Mouse (Mus musculus) heart, embryonic 15.5 days (tissue): ENCODE data around the gene Ehd1. TPM values are rescaled to one million over a fixed set of nuclear protein-coding genes. Genes with fewer than 3 reads are reported as not detected.

Source experiments
- ATAC-seq: fragments of 200-750 bp; cut with Nextera tagmentation; replicated peaks from 2 replicates; pipeline ENCODE4 v1.8.0; 2017; ENCODE audit warnings: low read depth, moderate TSS enrichment; ENCODE audit not compliant: insufficient number of reproducible peaks, insufficient read depth, low FRiP score
- H3K27ac ChIP-seq: fragments of 300-500 bp; sonication (generic); 2 replicates; pipeline ENCODE4 v1.5.1; 2015; ENCODE audit warnings: mild to moderate bottlenecking, inconsistent platforms
- H3K27me3 ChIP-seq: fragments of 300-500 bp; sonication (generic); 2 replicates; pipeline ENCODE4 v1.6.1; 2015; ENCODE audit warnings: inconsistent platforms
- H3K36me3 ChIP-seq: fragments of 300-500 bp; sonication (generic); 2 replicates; pipeline ENCODE4 v1.6.1; 2015; ENCODE audit warnings: mild to moderate bottlenecking, inconsistent platforms
- H3K4me1 ChIP-seq: fragments of 300-500 bp; sonication (generic); replicated peaks from 2 replicates; pipeline ENCODE4 v1.6.1; 2015; ENCODE audit warnings: inconsistent platforms
- H3K4me2 ChIP-seq: fragments of 300-500 bp; sonication (generic); 2 replicates; pipeline ENCODE4 v1.6.1; 2015; ENCODE audit warnings: inconsistent platforms, mild to moderate bottlenecking, moderate library complexity
- H3K4me3 ChIP-seq: fragments of 300-500 bp; sonication (generic); 2 replicates; pipeline ENCODE4 v1.5.1; 2015; ENCODE audit warnings: mild to moderate bottlenecking, inconsistent platforms
- H3K9ac ChIP-seq: fragments of 300-500 bp; sonication (generic); 2 replicates; pipeline ENCODE4 v1.6.1; 2015; ENCODE audit warnings: mild to moderate bottlenecking, inconsistent platforms
- H3K9me3 ChIP-seq: fragments of 300-500 bp; sonication (generic); replicated peaks from 2 replicates; pipeline ENCODE4 v1.6.1; 2016; ENCODE audit warnings: inconsistent platforms
- WGBS: fragments of 180-500 bp; shearing (Covaris S2); methylation state at CpG from one replicate; pipeline ENCODE4 v1.1.7; 2015; ENCODE audit warnings: mixed read lengths; 5-methylcytosine and 5-hydroxymethylcytosine counted together
- polyA plus RNA-seq: library from polyadenylated mRNA; unstranded; fragments of >200 nt; fragmentation: Nextera tagmentation; extraction: Ambion mirVana; gene quantifications from 2 replicates; pipeline ENCODE4 v1.2.1, GENCODE M21; 2015

Gene Ehd1
- polyA plus RNA-seq, 1 experiment from 2014 or later = 54.1 TPM

- H3K36me3 ChIP-seq = peaks cover 15% of the 10 kb centered on the region; the same call in 1 of the 2 replicates
- H3K27me3 ChIP-seq = no peaks in the 10 kb centered on the region
- no peak overlapping the region for H3K9ac ChIP-seq
- no peaks in the 10 kb centered on the region for H3K9me3 ChIP-seq
- ATAC-seq = peak; percentile 2; the same call in 1 of the 2 replicates
- H3K4me2 ChIP-seq = 0 out of 2 replicates have a peak overlapping the region, but pooled peaks have one; percentile 8
- H3K4me1 ChIP-seq = peaks cover 10% of the 10 kb centered on the region
- H3K27ac ChIP-seq = no peak overlapping the region; the same call in 1 of the 2 replicates
- WGBS = 52% methylated on average over 8 of the region's 8 CpGs
- H3K4me3 ChIP-seq = no peak overlapping the region
Observed at GRCm38 (mm10) chr19:6321358-6321757, 44.8 kb downstream of the Ehd1 start.

GRCm38 (mm10) chr19:6321786-6322621 lies 45.5 kb downstream of the Ehd1 start:
- peaks cover 11% of the 10 kb centered on the region; the same call in 1 of the 2 replicates for H3K36me3 ChIP-seq
- H3K4me3 ChIP-seq = no peak overlapping the region
- 0 out of 2 replicates have a peak overlapping the region, but pooled peaks have one; percentile 8 for H3K4me2 ChIP-seq
- WGBS = 66% methylated on average over 33 of the region's 33 CpGs
- H3K9ac ChIP-seq = no peak overlapping the region
- no peaks in the 10 kb centered on the region for H3K27me3 ChIP-seq
- H3K9me3 ChIP-seq = no peaks in the 10 kb centered on the region
- ATAC-seq = no peak
- H3K4me1 ChIP-seq = peaks cover 10% of the 10 kb centered on the region
- no peak overlapping the region; the same call in 1 of the 2 replicates for H3K27ac ChIP-seq

- no peak for ATAC-seq
- no peak overlapping the region for H3K9ac ChIP-seq
- H3K36me3 ChIP-seq = peaks cover 11% of the 10 kb centered on the region; the same call in 1 of the 2 replicates
- no peak overlapping the region for H3K27ac ChIP-seq
- no peaks in the 10 kb centered on the region for H3K9me3 ChIP-seq
- H3K4me2 ChIP-seq = no peak overlapping the region
- H3K27me3 ChIP-seq = no peaks in the 10 kb centered on the region
- peaks cover 10% of the 10 kb centered on the region for H3K4me1 ChIP-seq
- 79% methylated on average over 9 of the region's 9 CpGs for WGBS
- H3K4me3 ChIP-seq = no peak overlapping the region
Observed at GRCm38 (mm10) chr19:6324751-6325150, 48.2 kb downstream of the Ehd1 start.

GRCm38 (mm10) chr19:6331178-6331577 lies 54.7 kb downstream of the Ehd1 start:
- H3K4me2 ChIP-seq = peak overlapping the region; percentile 50
- H3K4me3 ChIP-seq = peak overlapping the region; percentile 14; the same call in 1 of the 2 replicates
- peaks cover 15% of the 10 kb centered on the region for H3K4me1 ChIP-seq
- WGBS = 33% methylated on average over 5 of the region's 5 CpGs
- peak overlapping the region; percentile 34; the same call in 1 of the 2 replicates for H3K9ac ChIP-seq
- H3K27ac ChIP-seq = no peak overlapping the region
- no peaks in the 10 kb centered on the region for H3K36me3 ChIP-seq
- H3K9me3 ChIP-seq = no peaks in the 10 kb centered on the region
- ATAC-seq = no peak
- H3K27me3 ChIP-seq = no peaks in the 10 kb centered on the region

- Histone ChIP-seq H3K9me3 (no peaks in the 10 kb centered on the region), H3K4me1 (peaks cover 23% of the 10 kb centered on the region), H3K27ac (no peak overlapping the region), H3K9ac (peak overlapping the region; percentile 34; the same call in 1 of the 2 replicates), H3K27me3 (no peaks in the 10 kb centered on the region), H3K4me3 (peak overlapping the region; percentile 14; the same call in 1 of the 2 replicates), H3K4me2 (peak overlapping the region; percentile 50), H3K36me3 (peaks cover 4% of the 10 kb centered on the region; the same call in 1 of the 2 replicates)
- ATAC-seq = no peak
- whole genome bisulfite sequencing = 23% methylated on average over 13 of the region's 13 CpGs
Observed at GRCm38 (mm10) chr19:6331719-6332516, 55.4 kb downstream of the Ehd1 start.

GRCm38 (mm10) chr19:6333761-6334595 lies 57.5 kb downstream of the Ehd1 start:
- Histone ChIP-seq H3K9ac (peak overlapping the region; percentile 87), H3K4me3 (peak overlapping the region; percentile 92), H3K9me3 (no peaks in the 10 kb centered on the region), H3K4me2 (peak overlapping the region; percentile 90), H3K27me3 (no peaks in the 10 kb centered on the region), H3K4me1 (peaks cover 28% of the 10 kb centered on the region), H3K27ac (peak overlapping the region; percentile 79), H3K36me3 (peaks cover 24% of the 10 kb centered on the region)
- ATAC-seq = no peak
- 61% methylated on average over 9 of the region's 9 CpGs for WGBS

DNA sequence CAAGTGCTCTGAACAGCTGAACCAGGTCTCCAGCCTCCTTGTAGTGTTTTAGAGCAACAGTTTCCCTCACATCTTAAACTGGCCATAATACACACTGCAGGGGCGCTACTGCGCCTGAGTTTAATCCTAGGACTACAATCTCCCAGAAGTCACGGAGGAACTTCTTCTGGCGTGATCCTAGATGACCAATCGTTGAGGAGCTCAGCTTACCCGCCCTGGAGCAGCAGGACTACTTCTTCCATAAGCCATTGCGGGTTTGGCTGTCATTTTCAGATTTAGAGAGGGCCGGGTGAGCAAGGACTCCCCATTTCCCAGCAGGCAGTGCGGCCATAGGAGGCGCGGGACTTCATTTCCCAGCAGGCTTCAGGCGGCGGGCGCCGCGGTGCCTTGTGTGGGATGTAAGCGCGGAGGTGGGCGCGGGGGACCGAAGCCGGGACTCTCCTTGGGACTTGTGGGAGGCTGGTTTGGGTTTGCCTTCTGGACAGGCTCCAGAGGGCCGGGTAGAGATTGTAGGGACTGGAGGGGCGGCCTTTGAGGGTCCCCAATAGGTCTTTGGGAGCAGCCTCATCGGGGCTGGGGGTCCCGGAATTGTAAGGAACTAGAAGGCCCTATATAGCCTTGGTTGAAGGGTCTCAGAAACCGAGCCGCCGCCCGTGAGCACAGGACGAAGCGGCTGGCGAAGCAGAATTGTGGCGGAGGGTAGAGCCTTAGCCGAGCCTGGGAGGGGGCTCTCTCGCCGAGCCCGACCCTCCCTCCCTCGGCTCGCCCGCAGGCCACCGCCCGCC lies 58.3 kb downstream of the Ehd1 start, which contains the start of gene Men1:
Men1 (plus strand) TSS at position 307 of the 785 bp plus-strand sequence.
- H3K4me3 ChIP-seq = peak within 1 kb of the TSS; percentile 92
- H3K27me3 ChIP-seq = no peaks in the 10 kb centered on the region
- H3K4me2 ChIP-seq = peak within 1 kb of the TSS; percentile 90
- H3K4me1 ChIP-seq = peaks cover 36% of the 10 kb centered on the region
- ATAC-seq = peak; percentile 91
- H3K36me3 ChIP-seq = peaks cover 33% of the 10 kb centered on the region
- no peaks in the 10 kb centered on the region for H3K9me3 ChIP-seq
- H3K27ac ChIP-seq = peak within 1 kb of the TSS; percentile 79
- under 1% methylated on average over 43 of the region's 43 CpGs for whole genome bisulfite sequencing
- H3K9ac ChIP-seq = peak within 1 kb of the TSS; percentile 87

GRCm38 (mm10) chr19:6335458-6335827 lies 58.9 kb downstream of the Ehd1 start:
- H3K9me3 ChIP-seq = no peaks in the 10 kb centered on the region
- peaks cover 37% of the 10 kb centered on the region for H3K36me3 ChIP-seq
- peaks cover 42% of the 10 kb centered on the region for H3K4me1 ChIP-seq
- ATAC-seq = peak; percentile 12
- H3K9ac ChIP-seq = peak overlapping the region; percentile 87
- WGBS = under 1% methylated on average over 25 of the region's 25 CpGs
- peak overlapping the region; percentile 79 for H3K27ac ChIP-seq
- H3K27me3 ChIP-seq = no peaks in the 10 kb centered on the region
- peak overlapping the region; percentile 90 for H3K4me2 ChIP-seq
- H3K4me3 ChIP-seq = peak overlapping the region; percentile 92

GRCm38 (mm10) chr19:6336920-6337319 lies 60.4 kb downstream of the Ehd1 start:
- no peaks in the 10 kb centered on the region for H3K9me3 ChIP-seq
- ATAC-seq = no peak
- no peak overlapping the region for H3K27ac ChIP-seq
- H3K4me2 ChIP-seq = peak overlapping the region; percentile 90
- H3K36me3 ChIP-seq = peaks cover 37% of the 10 kb centered on the region
- peaks cover 48% of the 10 kb centered on the region for H3K4me1 ChIP-seq
- 93% methylated on average over 10 of the region's 10 CpGs for WGBS
- peak overlapping the region; percentile 92; the same call in 1 of the 2 replicates for H3K4me3 ChIP-seq
- H3K9ac ChIP-seq = peak overlapping the region; percentile 87; the same call in 1 of the 2 replicates
- H3K27me3 ChIP-seq = no peaks in the 10 kb centered on the region

- Histone ChIP-seq H3K9ac (no peak overlapping the region), H3K4me1 (peaks cover 59% of the 10 kb centered on the region), H3K4me2 (no peak overlapping the region), H3K9me3 (no peaks in the 10 kb centered on the region), H3K27me3 (no peaks in the 10 kb centered on the region), H3K27ac (no peak overlapping the region), H3K36me3 (peaks cover 37% of the 10 kb centered on the region), H3K4me3 (no peak overlapping the region)
- WGBS = 95% methylated on average over 7 of the region's 7 CpGs
- no peak for ATAC-seq
Observed at GRCm38 (mm10) chr19:6338171-6338570, 61.6 kb downstream of the Ehd1 start.
